Mouse (Mus musculus) ovary, postnatal 36 days (tissue): ENCODE data around the gene Blmh.

ENCODE experiments used
- DNase-seq: peaks from one replicate; pipeline ENCODE4 v3.0.0; 2022; ENCODE audit warnings: low spot score, mixed read lengths

Gene Blmh

GRCm38 (mm10) chr11:76924759-76925236 lies at the start of gene Blmh:
Gene Blmh (plus strand): TSS chr11:76924809.
- DNase-seq: no peak

DNA sequence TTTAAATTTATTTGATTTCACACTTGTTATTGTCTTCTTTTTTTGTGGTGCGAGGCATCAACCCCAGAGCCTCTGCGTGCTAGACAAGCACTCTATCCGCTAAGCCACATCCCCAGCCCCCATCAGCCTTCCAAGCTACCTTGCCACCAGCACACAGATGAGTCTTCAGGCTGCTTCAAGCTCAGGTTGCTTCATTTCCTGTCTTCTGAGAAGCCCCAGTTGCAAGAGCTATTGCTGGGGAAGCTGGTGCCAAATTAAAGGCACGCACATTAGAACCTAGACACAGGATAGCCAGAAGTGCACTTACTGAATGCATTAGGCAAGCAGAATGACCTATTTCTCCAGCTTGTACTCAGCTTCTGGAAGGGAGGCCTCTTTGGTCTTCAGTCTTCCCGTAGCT lies 44.8 kb upstream of the Blmh start:
- no peak for DNase-seq

- no peak for DNase-seq
Measured at GRCm38 (mm10) chr11:76884451-76884850, 40.2 kb upstream of the Blmh start.

GRCm38 (mm10) chr11:76889339-76890164 lies 35.1 kb upstream of the Blmh start:
- peak; percentile 50 for DNase-seq

DNA sequence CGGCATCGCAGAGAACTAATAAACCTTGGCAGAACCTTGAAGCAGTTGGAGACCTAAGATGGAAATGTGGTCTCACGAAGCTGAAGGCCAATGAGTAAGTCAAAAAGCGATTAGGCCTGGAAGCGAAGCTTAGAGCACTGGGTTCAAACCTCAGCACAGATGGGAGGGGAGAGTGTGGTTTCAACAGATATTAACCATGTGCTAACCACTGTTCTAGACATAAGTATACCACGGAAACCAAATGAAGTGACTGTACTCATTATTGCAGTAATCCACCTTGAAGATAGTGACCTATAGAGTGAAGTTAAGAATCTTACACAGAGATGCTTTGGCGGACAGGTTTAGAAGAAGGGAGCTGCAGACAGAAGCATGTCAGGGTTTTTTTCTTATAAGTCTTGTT lies 33.4 kb upstream of the Blmh start:
- no peak for DNase-seq

DNA sequence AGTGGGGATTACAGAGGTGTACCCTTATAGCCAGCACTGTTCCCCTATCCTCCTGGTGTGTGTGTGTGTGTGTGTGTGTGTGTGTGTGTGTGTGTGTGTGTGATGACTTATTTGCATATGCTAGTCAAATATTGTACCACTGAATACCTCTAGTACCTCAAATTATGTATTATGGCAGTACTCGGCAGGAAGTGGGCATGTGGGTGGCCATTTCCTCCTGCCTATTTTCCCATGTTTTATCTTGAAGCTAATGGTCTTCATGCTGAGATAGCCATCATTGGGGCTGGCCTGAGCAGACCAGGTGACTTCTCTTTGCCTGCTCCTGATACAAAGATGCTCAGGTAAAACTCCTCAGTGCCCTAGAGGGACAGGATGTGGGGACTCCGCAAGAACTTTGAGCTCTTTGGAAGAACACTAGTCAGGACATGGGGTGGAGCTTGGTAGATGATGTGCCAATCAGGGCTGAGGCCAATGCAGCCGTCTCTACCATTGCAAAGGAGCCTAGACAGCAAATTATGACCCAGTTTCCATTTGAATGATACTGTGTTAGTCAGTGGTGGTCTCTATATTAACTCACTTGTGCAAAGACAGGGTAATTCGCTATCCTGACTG lies 32.8 kb upstream of the Blmh start:
- DNase-seq: no peak

GRCm38 (mm10) chr11:76892972-76893371 lies 31.6 kb upstream of the Blmh start:
- no peak for DNase-seq

- DNase-seq: no peak
Measured at GRCm38 (mm10) chr11:76893570-76893969, 31.0 kb upstream of the Blmh start.

DNA sequence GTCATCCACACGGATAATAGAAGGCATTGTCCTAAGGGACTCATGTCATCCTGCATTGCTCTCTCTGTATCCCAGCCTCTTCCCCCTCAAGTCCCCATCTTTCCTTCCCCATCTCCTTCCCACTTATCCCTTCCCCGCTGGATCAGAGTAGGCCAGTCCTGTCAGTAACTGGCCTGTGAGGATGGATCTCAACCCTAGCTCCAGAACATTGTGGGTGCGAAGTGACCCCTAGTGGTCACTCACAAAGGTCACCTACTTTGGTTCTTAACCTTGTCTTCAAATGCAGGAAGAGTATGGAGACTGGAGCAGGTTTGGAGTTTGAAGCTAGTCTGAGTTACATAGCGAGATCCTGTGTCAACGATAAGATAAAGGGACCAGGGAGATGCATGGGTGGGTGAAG lies 30.4 kb upstream of the Blmh start:
- DNase-seq: peak; percentile 41

DNA sequence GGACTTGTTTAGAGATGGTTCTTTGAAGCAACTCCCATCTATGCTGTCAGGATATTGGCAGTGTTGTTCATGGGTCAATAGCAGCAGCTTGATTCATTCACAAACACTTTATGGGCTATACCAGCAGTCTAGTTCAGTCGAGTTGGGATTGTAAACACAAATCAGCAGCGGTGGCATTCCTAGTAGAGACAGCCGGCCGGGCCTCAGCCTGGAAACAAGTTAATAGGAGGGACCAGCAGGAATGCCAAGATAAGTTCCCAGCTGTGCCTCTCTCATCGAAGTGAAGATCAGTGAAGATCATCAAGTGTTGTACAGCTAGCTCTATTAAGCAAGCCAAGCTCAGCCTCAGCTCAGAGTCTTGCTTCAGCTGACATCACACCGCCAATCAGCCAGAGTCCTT lies 28.2 kb upstream of the Blmh start:
- DNase-seq: no peak

DNA sequence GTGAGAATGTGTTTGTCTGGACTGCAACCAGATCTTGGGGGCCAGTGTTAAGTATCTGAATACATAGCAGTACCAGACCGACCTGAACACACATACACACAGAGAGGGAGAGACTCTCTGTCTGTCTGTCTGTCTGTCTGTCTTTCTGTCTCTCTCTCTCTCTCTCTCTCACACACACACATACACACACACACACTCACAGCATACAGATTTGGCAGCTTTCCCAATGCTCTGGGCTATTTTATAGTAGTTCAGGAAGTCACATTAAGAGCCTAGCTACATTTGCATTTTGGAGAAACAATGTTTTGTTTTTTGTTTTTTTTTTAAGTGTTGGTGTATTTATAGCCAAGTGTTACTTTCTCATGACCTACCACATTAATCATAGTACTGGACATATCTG lies 27.5 kb upstream of the Blmh start:
- DNase-seq: no peak

- no peak for DNase-seq
Measured at GRCm38 (mm10) chr11:76897871-76898270, 26.7 kb upstream of the Blmh start.

DNA sequence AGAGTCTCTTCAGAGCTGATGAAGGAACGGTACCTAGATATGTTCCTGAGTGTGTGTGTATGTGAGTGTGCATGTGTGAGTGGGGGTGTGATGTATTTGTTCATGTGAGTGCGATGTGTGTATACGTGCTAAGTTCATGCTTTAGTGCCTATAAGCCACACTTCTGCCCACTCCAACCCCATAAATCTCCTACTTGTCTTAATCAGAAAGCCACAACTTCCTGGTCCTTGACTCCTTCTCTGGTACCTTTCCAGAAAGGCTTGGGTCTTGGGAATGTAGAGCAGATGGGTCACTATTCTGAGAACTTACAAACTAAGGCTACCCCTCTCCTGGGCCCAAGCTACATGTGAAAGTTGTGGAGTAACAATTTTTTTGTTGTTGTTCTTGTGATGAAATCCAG lies 25.9 kb upstream of the Blmh start:
- DNase-seq: no peak

DNA sequence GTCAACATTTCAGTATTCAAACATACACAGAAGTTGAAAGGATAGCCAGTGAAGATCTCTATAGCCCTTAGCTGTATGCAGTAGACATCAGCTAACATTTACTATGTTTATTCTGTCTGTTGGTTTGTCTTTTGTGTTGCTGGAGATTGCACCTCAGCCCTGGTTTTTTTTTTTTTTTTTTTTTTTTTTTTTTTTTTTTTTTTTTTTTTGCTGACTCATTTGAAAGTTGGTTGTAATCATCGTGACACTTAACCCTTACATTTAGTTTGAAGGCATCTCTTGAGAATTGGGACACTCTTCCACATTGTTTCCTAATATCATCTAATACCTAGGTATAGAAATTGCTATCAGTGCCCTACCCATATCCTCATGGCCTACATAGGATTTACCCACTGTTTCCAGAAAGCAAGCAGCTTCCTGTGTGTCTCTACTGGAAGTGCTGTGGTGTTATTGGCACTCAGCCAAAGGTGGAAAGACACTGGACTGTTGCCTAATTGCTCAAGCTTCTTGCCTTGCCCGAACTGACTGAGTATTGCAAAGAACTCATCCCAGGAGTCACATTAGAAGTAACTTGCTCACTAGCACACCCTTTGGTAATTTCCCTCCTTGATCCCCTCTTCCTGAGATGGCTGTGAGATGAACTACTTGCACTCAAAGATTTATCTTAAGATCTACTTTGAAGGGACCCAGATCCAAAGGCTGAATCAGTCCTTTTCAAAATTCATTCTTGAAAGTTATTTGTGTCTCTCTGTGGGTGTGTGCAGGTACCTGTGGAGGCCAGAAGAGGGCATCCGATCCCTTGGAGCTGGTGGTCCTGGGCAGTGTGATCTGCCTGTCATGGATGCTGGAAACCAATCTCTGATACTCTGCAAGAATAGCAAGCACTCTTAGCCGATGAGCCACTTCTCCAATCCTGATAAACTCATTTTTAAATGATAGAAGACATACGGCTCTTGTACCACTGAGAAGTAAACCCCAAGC lies 24.6 kb upstream of the Blmh start:
- no peak for DNase-seq

DNA sequence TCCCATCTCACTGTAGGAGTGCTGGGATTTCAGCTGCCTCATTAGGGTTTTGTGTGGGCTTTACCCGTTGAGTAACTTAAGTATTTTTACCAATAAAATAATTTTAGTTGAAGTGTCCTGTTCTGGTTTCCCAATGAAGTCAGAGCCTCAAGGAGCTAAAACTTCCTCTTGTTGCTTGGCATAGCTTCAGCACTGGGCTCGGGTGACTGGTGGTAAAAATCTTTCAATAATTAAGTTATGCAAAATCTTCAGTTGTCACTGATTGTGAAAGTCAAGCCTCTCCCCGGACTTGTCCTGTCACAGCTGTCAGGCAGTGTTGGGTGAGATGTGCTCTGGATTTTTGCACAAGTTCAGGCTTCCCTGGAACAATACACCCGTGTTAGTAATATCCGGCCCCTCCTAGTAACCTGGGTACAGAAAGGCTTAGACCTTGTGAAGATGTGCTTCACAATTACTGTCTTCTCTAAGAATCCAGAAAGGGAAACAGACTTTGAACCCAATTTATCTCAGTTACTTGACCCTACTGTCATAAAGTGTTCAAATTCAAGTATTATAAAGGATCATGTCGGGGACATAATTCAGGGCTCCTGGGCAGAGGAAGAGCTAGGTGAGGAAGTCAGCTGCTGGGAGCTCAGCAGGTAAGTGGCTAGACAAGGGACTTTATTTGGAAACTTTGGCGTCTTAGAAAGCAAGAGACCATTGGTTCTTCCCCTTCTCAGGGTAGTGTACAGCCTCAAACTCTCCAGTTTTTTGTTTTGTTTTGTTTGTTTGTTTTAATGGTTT lies 22.8 kb upstream of the Blmh start, which contains the start of gene Tmigd1:
Gene Tmigd1 (plus strand): TSS at position 581 of the 783 bp plus-strand sequence.
- DNase-seq: no peak

DNA sequence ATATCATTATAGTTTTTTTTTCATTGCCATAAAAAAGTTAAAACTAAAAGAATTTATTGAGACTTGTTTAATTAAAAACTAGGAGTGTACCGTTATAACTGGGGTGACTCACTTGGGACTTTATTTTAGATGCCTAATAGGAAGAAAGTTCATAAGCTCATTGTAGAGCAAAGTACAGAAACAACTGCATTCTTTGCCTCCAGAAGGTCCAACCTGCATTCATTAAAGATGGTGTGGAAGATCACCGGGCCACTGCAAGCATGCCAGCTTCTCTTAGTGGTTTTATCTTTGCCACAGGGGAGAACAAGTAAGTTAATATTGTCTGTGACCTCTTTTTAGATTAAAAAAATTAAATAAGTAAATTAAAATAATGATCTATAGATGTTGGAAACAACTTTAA lies 20.3 kb upstream of the Blmh start:
- no peak for DNase-seq

GRCm38 (mm10) chr11:76908651-76909050 lies 16.0 kb upstream of the Blmh start:
- DNase-seq: no peak

DNA sequence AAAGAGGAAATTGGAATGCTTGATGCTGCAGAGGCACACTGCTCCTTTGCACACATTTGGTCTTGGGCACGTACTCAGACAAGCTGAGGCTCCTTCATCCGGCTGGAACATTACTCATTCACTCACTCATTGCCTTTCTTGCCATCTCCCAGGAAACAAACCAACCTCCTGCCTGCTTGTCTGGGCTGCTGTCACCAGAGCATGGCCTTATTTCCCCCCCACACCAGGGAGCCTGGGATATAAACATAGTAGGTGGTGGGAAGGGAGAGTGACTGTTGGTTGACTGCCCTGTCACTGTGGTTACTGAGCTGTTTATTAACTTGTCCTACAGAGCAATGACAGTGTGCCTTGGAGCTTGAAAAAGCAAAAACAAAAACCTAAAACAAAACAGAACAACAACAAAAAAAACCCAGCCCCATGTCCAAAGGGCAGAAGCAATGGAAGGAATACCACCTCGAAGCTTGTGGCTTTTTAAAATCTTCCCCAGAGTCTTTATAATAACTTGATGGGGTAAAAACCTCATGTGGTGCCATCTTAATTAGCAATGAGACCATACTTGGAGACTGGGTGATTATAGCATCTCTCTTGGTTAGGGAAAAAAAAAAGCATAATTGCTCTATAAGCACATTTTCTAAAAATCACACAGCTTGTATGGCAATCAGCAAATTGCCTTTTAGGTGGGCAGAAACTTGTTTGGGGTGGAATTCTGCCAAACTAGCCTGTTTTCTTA lies 13.1 kb upstream of the Blmh start:
- DNase-seq: no peak

GRCm38 (mm10) chr11:76912055-76912395 lies 12.6 kb upstream of the Blmh start:
- no peak for DNase-seq

DNA sequence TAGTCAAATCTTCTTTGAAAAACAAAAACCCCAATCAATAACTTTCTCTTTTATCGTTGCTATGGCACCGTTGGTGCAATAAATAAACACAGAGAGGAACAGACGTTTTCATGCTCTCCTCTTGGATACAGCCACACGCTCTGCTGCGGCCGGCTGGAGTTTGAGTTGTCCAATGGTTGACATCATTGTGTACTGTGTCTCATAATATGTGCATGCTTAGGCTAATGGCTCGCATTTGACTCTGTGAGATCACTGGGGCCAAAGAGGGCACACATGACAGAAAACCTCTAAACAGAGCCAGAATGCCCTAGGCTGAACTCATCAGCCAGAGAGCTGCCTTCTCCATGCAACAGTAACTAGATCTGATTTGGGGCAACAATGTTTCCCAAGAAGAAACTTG lies 10.2 kb upstream of the Blmh start:
- no peak for DNase-seq
